Mouse (Mus musculus) CH12.LX (cell line): Measurements from ENCODE around the gene Ddias. TPM values are rescaled to one million over a fixed set of nuclear protein-coding genes. Genes with fewer than 3 reads are reported as not detected.

Experiments used
- DNase-seq: peaks from one replicate; pipeline ENCODE4 v3.0.0-alpha.2; 2013; ENCODE audit errors: extremely low read depth
- H3K27ac ChIP-seq: 2 replicates; pipeline ENCODE4 v1.5.1; 2012; ENCODE audit warnings: low read depth, mild to moderate bottlenecking, control low read depth, moderate library complexity; ENCODE audit not compliant: insufficient read depth
- H3K27me3 ChIP-seq: replicated peaks from 2 replicates; pipeline ENCODE3; 2012; ENCODE audit warnings: inconsistent platforms
- H3K36me3 ChIP-seq, 2 experiments: replicated peaks in 1 of 2; 2 replicates each; pipeline versions ENCODE3 to v1.6.1; 2012; ENCODE audit warnings: inconsistent platforms in 1 of 2, low read length in 1 of 2, mild to moderate bottlenecking in 1 of 2, mixed read lengths in 1 of 2, moderate library complexity in 1 of 2; ENCODE audit not compliant: control insufficient read depth in 1 of 2, insufficient read depth in 1 of 2
- H3K4me1 ChIP-seq, 2 experiments: 2 replicates each; pipeline ENCODE4 v1.6.1; 2012; ENCODE audit warnings: inconsistent platforms in 1 of 2, moderate library complexity in 1 of 2; ENCODE audit not compliant: insufficient read depth in 2 of 2, control insufficient read depth in 1 of 2
- H3K4me2 ChIP-seq: 2 replicates; pipeline ENCODE4 v1.6.1; 2012; ENCODE audit warnings: low read depth, mild to moderate bottlenecking, control low read depth; ENCODE audit not compliant: poor library complexity, insufficient read depth, severe bottlenecking
- H3K4me3 ChIP-seq, 3 experiments: fragments of 150-350 bp in 1 of 3; sonication (generic) in 1 of 3; replicated peaks in 1 of 3; 2 replicates each; pipeline versions ENCODE3 to v1.5.1; 2011 to 2012; ENCODE audit warnings: low read depth in 2 of 3, low read length in 2 of 3, mild to moderate bottlenecking in 2 of 3, moderate library complexity in 2 of 3, control low read depth in 1 of 3, improper control_type of control experiment in 1 of 3, inconsistent platforms in 1 of 3, mixed read lengths in 1 of 3; ENCODE audit not compliant: poor library complexity in 1 of 3
- H3K79me2 ChIP-seq: replicated peaks from 2 replicates; pipeline ENCODE4 v1.6.1; 2012; ENCODE audit warnings: mild to moderate bottlenecking, moderate library complexity; ENCODE audit not compliant: control insufficient read depth, poor library complexity, insufficient read depth, severe bottlenecking; ENCODE audit errors: extremely low read depth
- H3K9ac ChIP-seq: 2 replicates; pipeline ENCODE4 v1.6.1; 2012; ENCODE audit warnings: low read depth, mild to moderate bottlenecking, control low read depth, moderate library complexity; ENCODE audit not compliant: insufficient read depth
- H3K9me3 ChIP-seq: replicated peaks from 2 replicates; pipeline ENCODE3; 2012; ENCODE audit warnings: low read length, inconsistent platforms, mixed read lengths
- BHLHE40 ChIP-seq: IDR thresholded peaks from 2 replicates; pipeline ENCODE4 v1.6.1; 2011; ENCODE audit warnings: mild to moderate bottlenecking, low read depth, low read length, improper control_type of control experiment
- CHD2 ChIP-seq: IDR thresholded peaks from 2 replicates; pipeline ENCODE4 v1.6.1; 2011; ENCODE audit warnings: low read length, improper control_type of control experiment
- CTCF ChIP-seq, 2 experiments: IDR thresholded peaks in 1 of 2; conservative IDR thresholded peaks in 1 of 2; 2 replicates each; pipeline ENCODE4 v1.5.1; 2011 to 2012; ENCODE audit warnings: low read depth in 2 of 2, low read length in 2 of 2, improper control_type of control experiment in 1 of 2, inconsistent platforms in 1 of 2, mild to moderate bottlenecking in 1 of 2, moderate library complexity in 1 of 2
- E2F4 ChIP-seq: IDR thresholded peaks from 2 replicates; pipeline ENCODE4 v1.6.1; 2011; ENCODE audit warnings: low read depth, low read length, improper control_type of control experiment; ENCODE audit not compliant: insufficient replicate concordance
- ELF1 ChIP-seq: IDR thresholded peaks from 2 replicates; pipeline ENCODE4 v1.6.1; 2014; ENCODE audit warnings: low read depth, mild to moderate bottlenecking, inconsistent platforms, low read length, improper control_type of control experiment
- EP300 ChIP-seq: IDR thresholded peaks from 2 replicates; pipeline ENCODE4 v1.6.1; 2011; ENCODE audit warnings: low read length, improper control_type of control experiment
- ETS1 ChIP-seq: conservative IDR thresholded peaks from 2 replicates; pipeline ENCODE4 v1.6.1; 2012; ENCODE audit warnings: low read depth, mild to moderate bottlenecking, inconsistent platforms, low read length, improper control_type of control experiment, moderate library complexity
- GABPA ChIP-seq: IDR thresholded peaks from 2 replicates; pipeline ENCODE4 v1.6.1; 2012; ENCODE audit warnings: low read depth, low read length, improper control_type of control experiment, inconsistent platforms; ENCODE audit not compliant: insufficient replicate concordance
- HCFC1 ChIP-seq: IDR thresholded peaks from 2 replicates; pipeline ENCODE4 v1.6.1; 2012; ENCODE audit warnings: low read depth, mild to moderate bottlenecking, inconsistent platforms, low read length, improper control_type of control experiment
- IRF4 ChIP-seq: IDR thresholded peaks from 2 replicates; pipeline ENCODE4 v1.6.1; 2014; ENCODE audit warnings: low read depth, mild to moderate bottlenecking, inconsistent platforms, low read length, improper control_type of control experiment
- JUN ChIP-seq: IDR thresholded peaks from 2 replicates; pipeline ENCODE4 v1.6.1; 2011; ENCODE audit warnings: low read depth, mild to moderate bottlenecking, low read length, improper control_type of control experiment, moderate library complexity; ENCODE audit not compliant: insufficient read depth
- JUND ChIP-seq: conservative IDR thresholded peaks from 2 replicates; pipeline ENCODE4 v1.6.1; 2011; ENCODE audit warnings: low read depth, low read length, improper control_type of control experiment
- KAT2A ChIP-seq: IDR thresholded peaks from 2 replicates; pipeline ENCODE4 v1.6.1; 2012; ENCODE audit warnings: low read length, improper control_type of control experiment, inconsistent platforms; ENCODE audit not compliant: insufficient replicate concordance
- MAFK ChIP-seq: IDR thresholded peaks from 2 replicates; pipeline ENCODE4 v1.6.1; 2011; ENCODE audit warnings: low read length, improper control_type of control experiment; ENCODE audit not compliant: insufficient replicate concordance
- MAX ChIP-seq: IDR thresholded peaks from 2 replicates; pipeline ENCODE4 v1.6.1; 2011; ENCODE audit warnings: low read length, improper control_type of control experiment
- MAZ ChIP-seq: IDR thresholded peaks from 2 replicates; pipeline ENCODE4 v1.6.1; 2012; ENCODE audit warnings: low read depth, mild to moderate bottlenecking, inconsistent platforms, low read length, improper control_type of control experiment, moderate library complexity
- MEF2A ChIP-seq: IDR thresholded peaks from 2 replicates; pipeline ENCODE4 v1.6.1; 2014; ENCODE audit warnings: low read depth, mild to moderate bottlenecking, inconsistent platforms, low read length, improper control_type of control experiment, borderline replicate concordance
- MXI1 ChIP-seq: IDR thresholded peaks from 2 replicates; pipeline ENCODE4 v1.6.1; 2011; ENCODE audit warnings: mild to moderate bottlenecking, low read depth, low read length, improper control_type of control experiment
- MYC ChIP-seq: IDR thresholded peaks from 2 replicates; pipeline ENCODE4 v1.6.1; 2011; ENCODE audit warnings: low read depth, mild to moderate bottlenecking, improper control_type of control experiment, low read length
- NELFE ChIP-seq: IDR thresholded peaks from 2 replicates; pipeline ENCODE4 v1.6.1; 2011; ENCODE audit warnings: low read depth, low read length, improper control_type of control experiment
- NRF1 ChIP-seq: IDR thresholded peaks from 2 replicates; pipeline ENCODE4 v1.6.1; 2014; ENCODE audit warnings: low read depth, mild to moderate bottlenecking, inconsistent platforms, low read length, improper control_type of control experiment, moderate library complexity
- RAD21 ChIP-seq: IDR thresholded peaks from 2 replicates; pipeline ENCODE4 v1.6.1; 2011; ENCODE audit warnings: low read depth, mild to moderate bottlenecking, low read length, improper control_type of control experiment, moderate library complexity
- RCOR1 ChIP-seq: conservative IDR thresholded peaks from 2 replicates; pipeline ENCODE4 v1.6.1; 2012; ENCODE audit warnings: low read depth, mild to moderate bottlenecking, inconsistent platforms, low read length, improper control_type of control experiment
- SIN3A ChIP-seq: IDR thresholded peaks from 2 replicates; pipeline ENCODE4 v1.6.1; 2012; ENCODE audit warnings: low read length, improper control_type of control experiment, inconsistent platforms
- TBP ChIP-seq: conservative IDR thresholded peaks from 2 replicates; pipeline ENCODE4 v1.6.1; 2011; ENCODE audit warnings: low read depth, low read length, improper control_type of control experiment
- TCF12 ChIP-seq: IDR thresholded peaks from 2 replicates; pipeline ENCODE4 v1.6.1; 2014; ENCODE audit warnings: low read depth, mild to moderate bottlenecking, inconsistent platforms, low read length, improper control_type of control experiment
- UBTF ChIP-seq: IDR thresholded peaks from 2 replicates; pipeline ENCODE4 v1.6.1; 2012; ENCODE audit warnings: low read depth, mild to moderate bottlenecking, inconsistent platforms, low read length, improper control_type of control experiment, moderate library complexity
- USF2 ChIP-seq: conservative IDR thresholded peaks from 2 replicates; pipeline ENCODE4 v1.6.1; 2011; ENCODE audit warnings: low read depth, low read length, improper control_type of control experiment
- ZC3H11A ChIP-seq: IDR thresholded peaks from 2 replicates; pipeline ENCODE4 v1.6.1; 2012; ENCODE audit warnings: low read depth, mild to moderate bottlenecking, inconsistent platforms, low read length, improper control_type of control experiment
- ZKSCAN1 ChIP-seq: IDR thresholded peaks from 2 replicates; pipeline ENCODE4 v1.6.1; 2012; ENCODE audit warnings: low read depth, inconsistent platforms, low read length, improper control_type of control experiment, borderline replicate concordance
- ZMIZ1 ChIP-seq: IDR thresholded peaks from 2 replicates; pipeline ENCODE4 v1.6.1; 2012; ENCODE audit warnings: low read depth, mild to moderate bottlenecking, inconsistent platforms, low read length, improper control_type of control experiment
- ZNF384 ChIP-seq: IDR thresholded peaks from 2 replicates; pipeline ENCODE4 v1.6.1; 2012; ENCODE audit warnings: low read depth, low read length, improper control_type of control experiment, inconsistent platforms
- dilution Hi-C: fragments of 300-500 bp; cut with MboI; formaldehyde crosslinking; loops from 2 replicates; pipeline ENCODE4 v1.14.3; 2020; ENCODE audit warnings: low sequenced_read_pairs; ENCODE audit not compliant: extremely low pct_unique_long_range_greater_than_20kb, extremely low pct_ligation_motif_present
- in situ Hi-C: fragments of 300-500 bp; cut with MboI; formaldehyde crosslinking; loops from 3 replicates; pipeline ENCODE4 v1.14.3; 2019; ENCODE audit warnings: low sequenced_read_pairs, low pct_ligation_motif_present, low pct_unique_long_range_greater_than_20kb, mixed read lengths
- polyA plus RNA-seq: library from polyadenylated mRNA; unstranded; fragments of >175 nt; gene quantifications from 2 replicates; pipeline ENCODE4 v1.2.1, GENCODE M21; 2012; ENCODE audit warnings: low read depth; ENCODE audit not compliant: insufficient read length
- total RNA-seq, 2 experiments: library from RNA; depleted of rRNA; stranded (reverse); fragments of 300-350 nt in 1 of 2; fragments of >200 nt in 1 of 2; gene quantifications; 2 replicates each; pipeline ENCODE4 v1.2.3; 2012 to 2014

Gene Ddias
- total and polyA plus RNA-seq, 3 experiments: 17.5 to 38.0 (median 24.0) TPM

- TF ChIP-seq USF2 (no peak), MEF2A (peak; percentile 82), RCOR1 (peak; percentile 86; the same call in 1 of the 2 replicates), ZMIZ1 (no peak), IRF4 (peak; percentile 100), UBTF (peak; percentile 18; the same call in 1 of the 2 replicates), GABPA (no peak), BHLHE40 (peak; percentile 63; the same call in 1 of the 2 replicates), ELF1 (0 out of 2 replicates have a peak, but pooled peaks have one; percentile 25), JUND (peak; percentile 38; the same call in 1 of the 2 replicates), SIN3A (peak; percentile 70; the same call in 1 of the 2 replicates), NRF1 (no peak), MAFK (0 out of 2 replicates have a peak, but pooled peaks have one; percentile 10), CTCF (conservative IDR thresholded peaks at IDR 0.05 in 1 of 2, IDR thresholded peaks at IDR 0.05 in 1 of 2; ENCODE audit: low read depth in 2 of 2, low read length in 2 of 2) (no peak), ETS1 (peak; percentile 82), ZC3H11A (no peak), ZNF384 (no peak), MXI1 (peak; percentile 84; the same call in 1 of the 2 replicates), KAT2A (no peak), RAD21 (no peak), CHD2 (peak; percentile 66), MAZ (no peak; the same call in 1 of the 2 replicates), MYC (peak; percentile 84), JUN (peak; percentile 39; the same call in 1 of the 2 replicates), EP300 (peak; percentile 99), HCFC1 (no peak), ZKSCAN1 (no peak), TBP (peak; percentile 58; the same call in 1 of the 2 replicates), E2F4 (no peak), MAX (peak; percentile 77), NELFE (peak; percentile 50; the same call in 1 of the 2 replicates), TCF12 (peak; percentile 81)
- Histone ChIP-seq H3K36me3 (peaks cover 0 to 19% of the 10 kb centered on the region in 2 experiments), H3K9me3 (no peaks in the 10 kb centered on the region), H3K79me2 (peaks cover 5% of the 10 kb centered on the region), H3K4me1 (peaks cover 6 to 42% of the 10 kb centered on the region in 2 experiments), H3K4me3 (peak overlapping the region; percentile 12 to 26 (median 23)), H3K9ac (peak overlapping the region; percentile 32; the same call in 1 of the 2 replicates), H3K4me2 (peak overlapping the region; percentile 83), H3K27me3 (no peaks in the 10 kb centered on the region), H3K27ac (peak overlapping the region; percentile 62)
- dilution Hi-C loops (no loop called here), in situ Hi-C loops (loop anchor here (10.0 kb wide), 3 partner anchors 66 to 774 kb away; no protein-coding TSS in a partner anchor)
- DNase-seq: peak; percentile 83
These were observed 4.7 kb upstream of the Ddias start for GRCm38 (mm10) chr7:92878575-92879285.
